Mouse (Mus musculus): ENCODE results near the gene Fgg. TPM values are rescaled to one million over a fixed set of nuclear protein-coding genes. Genes with fewer than 3 reads are reported as not detected.
A peak's percentile ranks its signal among the peaks of the same experiment; 100 is the strongest.

Fgg gene
- polyA plus RNA-seq, 1 experiment from 2014 or later: not detected

DNA sequence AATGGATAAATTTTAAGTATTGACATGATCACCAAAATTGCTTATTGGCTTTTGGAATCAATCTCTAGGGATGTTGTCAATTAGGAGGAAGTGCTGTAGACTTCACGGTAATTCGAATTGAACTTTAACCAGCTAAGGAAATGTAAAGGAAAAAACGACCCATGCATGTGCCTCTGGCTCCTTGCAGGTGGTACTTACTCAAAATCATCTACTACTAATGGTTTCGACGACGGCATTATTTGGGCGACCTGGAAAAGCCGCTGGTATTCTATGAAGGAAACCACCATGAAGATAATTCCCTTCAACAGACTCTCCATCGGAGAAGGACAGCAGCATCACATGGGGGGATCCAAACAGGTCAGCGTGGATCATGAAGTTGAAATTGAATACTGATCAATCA lies 6.4 kb downstream of the Fgg start:
- Histone ChIP-seq H3K4me3 (ENCODE audit: low read length) (no peak overlapping the region), H3K36me3 (ENCODE audit: control insufficient read depth, insufficient read depth, low read length) (no peaks in the 10 kb centered on the region), H3K9ac (ENCODE audit: low read depth, low read length) (no peak overlapping the region), H3K27me3 (ENCODE audit: control insufficient read depth, insufficient read depth, low read length) (no peaks in the 10 kb centered on the region; the same call in 1 of the 2 replicates), H3K4me2 (replicated peaks; ENCODE audit: low read depth, low read length) (no peak overlapping the region), H3K9me3 (ENCODE audit: control insufficient read depth, low read length) (no peaks in the 10 kb centered on the region), H3K4me1 (ENCODE audit: control insufficient read depth, insufficient read depth, low read length) (no peaks in the 10 kb centered on the region), H3K27ac (ENCODE audit: low read depth, low read length) (no peak overlapping the region)
- WGBS: 88% methylated on average over 10 of the region's 10 CpGs
- no peak for ATAC-seq (ENCODE audit: low FRiP score, low TSS enrichment)

DNA sequence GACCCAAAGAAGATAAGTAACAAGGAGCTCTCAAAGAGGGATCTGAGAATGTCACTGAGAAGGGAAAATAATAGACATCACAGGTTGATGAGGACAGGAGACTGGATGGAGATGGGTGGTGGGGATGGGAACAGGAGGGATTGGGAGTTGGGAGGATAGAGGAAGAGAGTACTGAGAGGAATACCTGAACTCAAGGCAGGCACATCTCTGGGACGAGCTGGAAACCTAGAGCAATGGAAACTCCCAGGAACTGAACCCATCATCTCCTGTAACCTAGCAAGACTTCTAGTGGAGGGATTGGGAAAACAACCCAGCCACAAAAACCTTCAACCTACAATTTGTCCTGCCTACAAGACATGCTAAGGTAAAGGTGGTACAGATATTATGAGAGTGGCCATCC lies 8.7 kb downstream of the Fgg start:
- ATAC-seq (ENCODE audit: low FRiP score, low TSS enrichment): no peak
- H3K27me3 ChIP-seq (ENCODE audit: control insufficient read depth, insufficient read depth, low read length): no peaks in the 10 kb centered on the region; the same call in 1 of the 2 replicates
- no peak overlapping the region for H3K4me2 ChIP-seq (replicated peaks; ENCODE audit: low read depth, low read length)
- no peak overlapping the region for H3K27ac ChIP-seq (ENCODE audit: low read depth, low read length)
- no peaks in the 10 kb centered on the region for H3K9me3 ChIP-seq (ENCODE audit: control insufficient read depth, low read length)
- H3K4me1 ChIP-seq (ENCODE audit: control insufficient read depth, insufficient read depth, low read length): no peaks in the 10 kb centered on the region
- H3K4me3 ChIP-seq (ENCODE audit: low read length): no peak overlapping the region
- 83% methylated on average over 1 of the region's 1 CpGs for WGBS
- H3K36me3 ChIP-seq (ENCODE audit: control insufficient read depth, insufficient read depth, low read length): no peaks in the 10 kb centered on the region
- H3K9ac ChIP-seq (ENCODE audit: low read depth, low read length): no peak overlapping the region

DNA sequence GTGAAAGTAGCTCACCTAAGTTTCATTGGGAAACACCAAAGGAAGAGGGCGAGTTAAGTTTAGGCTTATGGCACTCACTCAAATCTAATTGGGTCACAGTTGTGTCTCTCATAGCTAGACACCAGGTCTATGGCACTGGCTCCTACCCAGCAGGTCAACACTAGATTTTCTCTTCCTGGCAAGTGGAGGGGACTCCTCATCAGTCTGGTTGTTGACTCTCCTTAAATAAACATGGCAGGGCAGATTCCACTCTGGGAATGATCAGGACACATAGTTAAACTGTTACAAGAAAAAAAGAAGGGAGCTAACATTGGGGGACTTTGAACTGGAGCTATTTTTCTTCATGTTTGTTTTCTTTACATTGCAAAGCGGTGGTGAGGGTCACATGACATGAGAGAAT lies 12.9 kb downstream of the Fgg start:
- Histone ChIP-seq H3K27me3 (ENCODE audit: control insufficient read depth, insufficient read depth, low read length) (no peaks in the 10 kb centered on the region), H3K27ac (ENCODE audit: low read depth, low read length) (no peak overlapping the region), H3K9ac (ENCODE audit: low read depth, low read length) (no peak overlapping the region), H3K4me2 (replicated peaks; ENCODE audit: low read depth, low read length) (no peak overlapping the region), H3K36me3 (ENCODE audit: control insufficient read depth, insufficient read depth, low read length) (no peaks in the 10 kb centered on the region), H3K4me1 (ENCODE audit: control insufficient read depth, insufficient read depth, low read length) (no peaks in the 10 kb centered on the region), H3K9me3 (ENCODE audit: control insufficient read depth, low read length) (no peaks in the 10 kb centered on the region), H3K4me3 (ENCODE audit: low read length) (no peak overlapping the region)
- 79% methylated on average over 2 of the region's 2 CpGs for WGBS
- no peak for ATAC-seq (ENCODE audit: low FRiP score, low TSS enrichment)

DNA sequence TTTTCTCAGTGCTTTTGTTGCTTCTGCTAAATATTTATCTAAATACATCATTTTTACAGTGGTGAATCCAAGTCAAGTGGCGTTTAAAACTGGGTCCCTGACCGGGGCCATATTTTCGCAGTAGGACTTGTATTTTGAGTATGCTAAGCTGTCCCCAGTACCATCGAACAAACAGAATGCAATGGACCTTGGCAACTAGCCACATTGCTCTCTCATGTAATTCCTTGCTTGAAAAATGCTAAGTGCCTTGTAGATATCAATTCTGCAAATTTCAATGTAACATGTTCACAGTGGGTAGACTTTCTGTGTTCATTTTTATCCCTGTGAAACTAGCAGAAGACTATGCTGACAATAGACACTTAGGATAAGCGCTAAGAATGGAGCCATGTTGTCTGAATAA lies 13.7 kb downstream of the Fgg start:
- ATAC-seq (ENCODE audit: low FRiP score, low TSS enrichment): no peak
- 93% methylated on average over 5 of the region's 5 CpGs for WGBS
- Histone ChIP-seq H3K27ac (ENCODE audit: low read depth, low read length) (no peak overlapping the region), H3K9ac (ENCODE audit: low read depth, low read length) (no peak overlapping the region), H3K4me1 (ENCODE audit: control insufficient read depth, insufficient read depth, low read length) (no peaks in the 10 kb centered on the region), H3K36me3 (ENCODE audit: control insufficient read depth, insufficient read depth, low read length) (no peaks in the 10 kb centered on the region), H3K4me3 (ENCODE audit: low read length) (no peak overlapping the region), H3K4me2 (replicated peaks; ENCODE audit: low read depth, low read length) (no peak overlapping the region), H3K27me3 (ENCODE audit: control insufficient read depth, insufficient read depth, low read length) (no peaks in the 10 kb centered on the region), H3K9me3 (ENCODE audit: control insufficient read depth, low read length) (no peaks in the 10 kb centered on the region)

DNA sequence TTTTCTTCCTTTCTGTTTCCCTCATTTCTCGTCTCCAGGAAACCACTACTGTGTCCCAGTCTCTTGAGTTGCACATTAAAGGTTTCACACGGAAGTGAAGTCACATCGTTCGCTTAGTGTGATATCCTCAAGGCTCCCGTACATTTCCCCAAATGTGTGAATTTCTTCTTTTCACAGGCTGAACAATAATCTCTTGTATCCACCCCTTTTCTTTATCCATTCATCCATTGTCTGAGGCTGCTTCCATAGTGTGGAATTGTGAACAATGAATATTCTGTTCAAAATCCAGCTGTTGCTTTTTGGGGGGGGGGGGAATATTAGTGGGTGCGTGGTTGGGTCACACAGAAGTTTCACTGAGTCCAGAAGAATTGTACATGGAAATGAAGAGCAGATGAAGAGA lies 17.5 kb downstream of the Fgg start:
- H3K4me2 ChIP-seq (replicated peaks; ENCODE audit: low read depth, low read length): no peak overlapping the region
- H3K4me1 ChIP-seq (ENCODE audit: control insufficient read depth, insufficient read depth, low read length): no peaks in the 10 kb centered on the region
- H3K4me3 ChIP-seq (ENCODE audit: low read length): no peak overlapping the region
- no peak overlapping the region for H3K27ac ChIP-seq (ENCODE audit: low read depth, low read length)
- H3K27me3 ChIP-seq (ENCODE audit: control insufficient read depth, insufficient read depth, low read length): no peaks in the 10 kb centered on the region
- 85% methylated on average over 6 of the region's 6 CpGs for WGBS
- no peak for ATAC-seq (ENCODE audit: low FRiP score, low TSS enrichment)
- H3K9me3 ChIP-seq (ENCODE audit: control insufficient read depth, low read length): no peaks in the 10 kb centered on the region
- no peak overlapping the region for H3K9ac ChIP-seq (ENCODE audit: low read depth, low read length)
- no peaks in the 10 kb centered on the region for H3K36me3 ChIP-seq (ENCODE audit: control insufficient read depth, insufficient read depth, low read length)

DNA sequence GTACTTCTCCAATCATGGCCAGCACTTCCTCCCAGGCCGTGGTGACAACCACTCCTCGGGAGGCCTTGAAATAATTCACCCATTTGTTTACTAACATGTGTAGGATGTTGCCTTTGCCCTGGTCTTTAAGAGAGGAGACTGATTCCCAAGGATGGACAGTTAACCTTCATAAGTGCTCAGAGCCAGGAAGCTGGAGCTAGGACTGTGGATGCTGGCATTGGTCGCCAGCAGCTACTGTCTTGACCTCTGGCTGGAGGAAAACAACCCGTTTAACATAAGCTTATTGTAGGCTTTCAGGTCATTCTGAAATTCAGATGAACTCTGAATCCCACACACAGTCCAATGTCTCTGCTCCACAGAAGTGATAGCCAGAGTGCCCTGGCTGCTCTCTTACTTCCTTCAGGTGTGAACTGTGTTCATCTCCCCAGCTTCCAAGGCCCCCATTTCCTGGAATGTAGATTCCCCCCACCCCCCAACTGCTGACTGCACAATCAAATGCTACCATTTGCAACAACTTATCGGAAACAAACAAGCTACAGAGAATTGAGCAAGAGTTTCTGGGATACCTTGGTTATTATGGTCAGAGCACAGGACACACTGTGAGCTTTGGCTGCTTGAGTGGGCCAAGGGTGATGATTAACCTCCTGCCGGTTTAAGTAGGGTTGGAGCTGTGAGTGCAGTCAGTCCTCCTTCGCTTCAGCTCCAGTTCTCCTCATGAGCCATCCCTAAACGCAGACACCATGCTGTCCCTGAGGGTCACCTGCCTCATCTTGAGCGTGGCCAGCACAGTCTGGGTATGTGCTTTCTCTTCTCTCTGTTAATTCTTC lies 18.2 kb downstream of the Fgg start, which contains the start of gene Fga:
Gene Fga (plus strand): TSS at position 602 of the 827 bp plus-strand sequence.
- Histone ChIP-seq H3K9ac (ENCODE audit: low read depth, low read length) (no peak within 1 kb of the TSS), H3K36me3 (ENCODE audit: control insufficient read depth, insufficient read depth, low read length) (no peaks in the 10 kb centered on the region), H3K4me3 (ENCODE audit: low read length) (no peak within 1 kb of the TSS), H3K9me3 (ENCODE audit: control insufficient read depth, low read length) (no peaks in the 10 kb centered on the region), H3K27ac (ENCODE audit: low read depth, low read length) (no peak within 1 kb of the TSS), H3K27me3 (ENCODE audit: control insufficient read depth, insufficient read depth, low read length) (no peaks in the 10 kb centered on the region), H3K4me2 (replicated peaks; ENCODE audit: low read depth, low read length) (no peak within 1 kb of the TSS), H3K4me1 (ENCODE audit: control insufficient read depth, insufficient read depth, low read length) (no peaks in the 10 kb centered on the region)
- ATAC-seq (ENCODE audit: low FRiP score, low TSS enrichment): no peak
- 75% methylated on average over 9 of the region's 9 CpGs for WGBS

DNA sequence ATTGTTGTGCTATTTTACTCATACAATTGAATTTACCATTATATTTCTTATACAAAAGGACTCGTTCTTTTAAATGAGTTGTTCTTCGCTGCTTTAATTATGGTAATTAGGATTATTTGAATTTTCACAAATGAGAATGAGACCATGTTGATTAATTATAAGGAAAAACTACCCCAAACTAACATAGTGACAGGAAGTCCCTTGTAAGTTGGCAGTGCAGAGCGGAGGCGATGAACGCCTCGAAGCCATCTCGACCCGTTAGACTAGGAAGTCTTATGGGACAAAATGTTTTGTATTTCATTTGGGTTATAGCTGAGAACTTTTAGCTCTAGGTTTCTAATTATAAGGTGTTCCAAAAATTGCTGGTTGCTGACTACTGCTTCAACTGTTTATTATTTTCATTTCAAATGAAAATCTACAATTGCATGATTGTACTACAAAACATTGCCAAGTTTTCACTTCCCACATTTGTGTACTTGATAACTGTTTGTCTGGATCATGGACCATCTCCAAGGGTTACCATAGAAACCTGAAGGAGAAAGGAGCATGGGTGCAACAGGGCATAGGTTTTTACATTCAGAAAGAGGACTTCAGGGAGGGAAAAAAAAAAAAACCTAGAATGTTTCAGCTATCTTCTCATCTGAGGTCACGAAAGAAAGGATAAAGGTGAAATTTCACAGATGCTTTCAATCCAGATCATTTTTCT lies 20.2 kb downstream of the Fgg start:
- no peak overlapping the region for H3K4me3 ChIP-seq (ENCODE audit: low read length)
- 91% methylated on average over 9 of the region's 9 CpGs for WGBS
- H3K36me3 ChIP-seq (ENCODE audit: control insufficient read depth, insufficient read depth, low read length): no peaks in the 10 kb centered on the region
- H3K4me1 ChIP-seq (ENCODE audit: control insufficient read depth, insufficient read depth, low read length): no peaks in the 10 kb centered on the region
- no peaks in the 10 kb centered on the region for H3K9me3 ChIP-seq (ENCODE audit: control insufficient read depth, low read length)
- no peak overlapping the region for H3K9ac ChIP-seq (ENCODE audit: low read depth, low read length)
- H3K27me3 ChIP-seq (ENCODE audit: control insufficient read depth, insufficient read depth, low read length): no peaks in the 10 kb centered on the region
- no peak overlapping the region for H3K27ac ChIP-seq (ENCODE audit: low read depth, low read length)
- no peak for ATAC-seq (ENCODE audit: low FRiP score, low TSS enrichment)
- no peak overlapping the region for H3K4me2 ChIP-seq (replicated peaks; ENCODE audit: low read depth, low read length)

DNA sequence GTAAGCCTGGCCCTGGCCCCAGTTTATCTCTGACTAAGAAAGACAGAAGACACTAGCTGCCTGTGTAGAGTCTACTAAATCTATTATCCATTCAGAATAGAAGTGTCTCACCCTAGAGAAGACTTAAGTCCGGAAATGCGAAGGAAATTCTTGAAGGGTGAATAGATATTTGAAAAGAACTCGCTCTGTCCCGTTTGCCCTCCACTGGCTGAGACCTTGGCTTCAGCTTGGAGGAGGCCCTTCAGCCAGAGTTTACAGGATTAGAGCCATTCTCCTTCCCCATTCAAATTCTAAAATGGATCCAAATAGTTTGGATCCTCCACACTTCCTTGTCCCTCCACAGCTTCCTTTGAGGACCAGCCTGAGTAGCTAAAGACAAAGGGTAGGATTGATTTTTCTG lies 22.8 kb downstream of the Fgg start:
- ATAC-seq (ENCODE audit: low FRiP score, low TSS enrichment): no peak
- 95% methylated on average over 4 of the region's 4 CpGs for WGBS
- H3K4me3 ChIP-seq (ENCODE audit: low read length): no peak overlapping the region
- no peaks in the 10 kb centered on the region for H3K9me3 ChIP-seq (ENCODE audit: control insufficient read depth, low read length)
- H3K36me3 ChIP-seq (ENCODE audit: control insufficient read depth, insufficient read depth, low read length): no peaks in the 10 kb centered on the region
- no peak overlapping the region for H3K9ac ChIP-seq (ENCODE audit: low read depth, low read length)
- no peaks in the 10 kb centered on the region for H3K4me1 ChIP-seq (ENCODE audit: control insufficient read depth, insufficient read depth, low read length)
- no peaks in the 10 kb centered on the region for H3K27me3 ChIP-seq (ENCODE audit: control insufficient read depth, insufficient read depth, low read length)
- H3K4me2 ChIP-seq (replicated peaks; ENCODE audit: low read depth, low read length): no peak overlapping the region
- no peak overlapping the region for H3K27ac ChIP-seq (ENCODE audit: low read depth, low read length)

DNA sequence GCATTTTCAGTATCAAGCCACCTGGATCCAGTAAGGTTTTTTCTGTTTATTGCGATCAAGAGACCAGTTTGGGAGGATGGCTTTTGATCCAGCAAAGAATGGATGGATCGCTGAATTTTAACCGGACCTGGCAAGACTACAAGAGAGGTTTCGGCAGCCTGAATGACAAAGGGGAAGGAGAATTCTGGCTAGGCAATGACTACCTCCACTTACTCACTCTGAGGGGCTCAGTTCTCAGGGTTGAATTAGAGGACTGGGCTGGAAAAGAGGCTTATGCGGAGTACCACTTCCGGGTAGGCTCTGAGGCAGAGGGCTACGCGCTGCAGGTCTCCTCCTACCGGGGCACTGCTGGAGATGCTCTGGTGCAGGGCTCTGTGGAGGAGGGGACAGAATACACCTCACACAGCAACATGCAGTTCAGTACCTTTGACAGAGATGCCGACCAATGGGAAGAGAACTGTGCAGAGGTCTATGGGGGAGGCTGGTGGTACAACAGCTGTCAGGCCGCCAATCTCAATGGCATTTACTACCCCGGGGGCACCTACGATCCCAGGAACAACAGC lies 25.3 kb downstream of the Fgg start:
- Histone ChIP-seq H3K4me1 (ENCODE audit: control insufficient read depth, insufficient read depth, low read length) (no peaks in the 10 kb centered on the region), H3K27ac (ENCODE audit: low read depth, low read length) (no peak overlapping the region), H3K27me3 (ENCODE audit: control insufficient read depth, insufficient read depth, low read length) (no peaks in the 10 kb centered on the region), H3K4me2 (replicated peaks; ENCODE audit: low read depth, low read length) (no peak overlapping the region; the same call in 1 of the 2 replicates), H3K9ac (ENCODE audit: low read depth, low read length) (no peak overlapping the region), H3K9me3 (ENCODE audit: control insufficient read depth, low read length) (no peaks in the 10 kb centered on the region), H3K4me3 (ENCODE audit: low read length) (no peak overlapping the region), H3K36me3 (ENCODE audit: control insufficient read depth, insufficient read depth, low read length) (no peaks in the 10 kb centered on the region)
- ATAC-seq (ENCODE audit: low FRiP score, low TSS enrichment): 0 out of 2 replicates have a peak, but pooled peaks have one; percentile 46
- WGBS: 41% methylated on average over 13 of the region's 13 CpGs
